Mouse (Mus musculus) kidney, embryonic 15.5 days (tissue): ENCODE measurements around the gene Ccdc162. TPM values are rescaled to one million over a fixed set of nuclear protein-coding genes. Genes with fewer than 3 reads are reported as not detected.

Experiments
- ATAC-seq: fragments of 200-750 bp; cut with Nextera tagmentation; replicated peaks from 2 replicates; pipeline ENCODE4 v1.8.0; 2017; ENCODE audit warnings: moderate TSS enrichment; ENCODE audit not compliant: low FRiP score
- H3K27ac ChIP-seq: fragments of 300-500 bp; sonication (generic); 2 replicates; pipeline ENCODE4 v1.5.1; 2015; ENCODE audit warnings: mild to moderate bottlenecking, inconsistent platforms
- H3K27me3 ChIP-seq: fragments of 300-500 bp; sonication (generic); 2 replicates; pipeline ENCODE4 v1.6.1; 2015; ENCODE audit warnings: inconsistent platforms
- H3K36me3 ChIP-seq: fragments of 300-500 bp; sonication (generic); 2 replicates; pipeline ENCODE4 v1.6.1; 2015; ENCODE audit warnings: inconsistent platforms
- H3K4me1 ChIP-seq: fragments of 300-500 bp; sonication (generic); 2 replicates; pipeline ENCODE4 v1.6.1; 2015; ENCODE audit warnings: inconsistent platforms
- H3K4me2 ChIP-seq: fragments of 300-500 bp; sonication (generic); 2 replicates; pipeline ENCODE4 v1.6.1; 2015; ENCODE audit warnings: moderate library complexity, mild to moderate bottlenecking, inconsistent platforms
- H3K4me3 ChIP-seq: fragments of 300-500 bp; sonication (generic); replicated peaks from 2 replicates; pipeline ENCODE4 v1.5.1; 2015; ENCODE audit warnings: mild to moderate bottlenecking, inconsistent platforms
- H3K9ac ChIP-seq: fragments of 300-500 bp; sonication (generic); 2 replicates; pipeline ENCODE4 v1.6.1; 2015; ENCODE audit warnings: mild to moderate bottlenecking, inconsistent platforms
- H3K9me3 ChIP-seq: fragments of 300-500 bp; sonication (generic); replicated peaks from 2 replicates; pipeline ENCODE4 v1.6.1; 2016; ENCODE audit warnings: inconsistent platforms
- WGBS: fragments of 180-500 bp; shearing (Covaris S2); methylation state at CpG from one replicate; pipeline ENCODE4 v1.1.7; 2015; ENCODE audit warnings: mixed read lengths; 5-methylcytosine and 5-hydroxymethylcytosine counted together
- polyA plus RNA-seq: library from polyadenylated mRNA; unstranded; fragments of >200 nt; fragmentation: Nextera tagmentation; extraction: Ambion mirVana; gene quantifications from 2 replicates; pipeline ENCODE4 v1.2.1, GENCODE M21; 2015

Gene Ccdc162
- polyA plus RNA-seq, 1 experiment from 2014 or later, result 0.47 TPM

- H3K36me3 ChIP-seq, result no peaks in the 10 kb centered on the region
- H3K4me3 ChIP-seq, result no peak overlapping the region
- 87% methylated on average over 5 of the region's 5 CpGs for WGBS
- H3K9ac ChIP-seq, result no peak overlapping the region
- no peaks in the 10 kb centered on the region for H3K27me3 ChIP-seq
- no peaks in the 10 kb centered on the region for H3K4me1 ChIP-seq
- no peak overlapping the region for H3K4me2 ChIP-seq
- no peak for ATAC-seq
- H3K9me3 ChIP-seq, result no peaks in the 10 kb centered on the region
- H3K27ac ChIP-seq, result no peak overlapping the region
These were observed 104.5 kb downstream of the Ccdc162 start for GRCm38 (mm10) chr10:41611941-41612340.

- Histone ChIP-seq H3K4me3 (no peak overlapping the region), H3K36me3 (no peaks in the 10 kb centered on the region), H3K4me1 (0 out of 2 replicates have a peak, but pooled peaks cover 3% of the 10 kb centered on the region), H3K4me2 (no peak overlapping the region), H3K27ac (no peak overlapping the region), H3K27me3 (no peaks in the 10 kb centered on the region), H3K9me3 (no peaks in the 10 kb centered on the region), H3K9ac (no peak overlapping the region)
- 81% methylated on average over 1 of the region's 1 CpGs for WGBS
- ATAC-seq, result no peak
These were observed 107.0 kb downstream of the Ccdc162 start for GRCm38 (mm10) chr10:41609475-41609874.

GRCm38 (mm10) chr10:41608485-41608884 lies 107.9 kb downstream of the Ccdc162 start:
- Histone ChIP-seq H3K4me3 (no peak overlapping the region), H3K27me3 (no peaks in the 10 kb centered on the region), H3K9me3 (no peaks in the 10 kb centered on the region), H3K36me3 (no peaks in the 10 kb centered on the region), H3K27ac (no peak overlapping the region), H3K4me2 (no peak overlapping the region), H3K9ac (no peak overlapping the region), H3K4me1 (0 out of 2 replicates have a peak, but pooled peaks cover 3% of the 10 kb centered on the region)
- no peak for ATAC-seq
- 85% methylated on average over 3 of the region's 3 CpGs for WGBS

- no peak overlapping the region for H3K27ac ChIP-seq
- H3K9me3 ChIP-seq, result no peaks in the 10 kb centered on the region
- 79% methylated on average over 1 of the region's 1 CpGs for WGBS
- no peak overlapping the region for H3K4me3 ChIP-seq
- no peak for ATAC-seq
- no peaks in the 10 kb centered on the region for H3K36me3 ChIP-seq
- H3K9ac ChIP-seq, result no peak overlapping the region
- H3K4me1 ChIP-seq, result peaks cover 8% of the 10 kb centered on the region
- H3K27me3 ChIP-seq, result no peaks in the 10 kb centered on the region
- no peak overlapping the region for H3K4me2 ChIP-seq
These were observed 113.8 kb downstream of the Ccdc162 start for GRCm38 (mm10) chr10:41602667-41603066.

- Histone ChIP-seq H3K36me3 (no peaks in the 10 kb centered on the region), H3K9me3 (no peaks in the 10 kb centered on the region), H3K9ac (no peak overlapping the region), H3K27ac (no peak overlapping the region), H3K27me3 (no peaks in the 10 kb centered on the region), H3K4me2 (no peak overlapping the region), H3K4me1 (peaks cover 8% of the 10 kb centered on the region), H3K4me3 (no peak overlapping the region)
- 71% methylated on average over 7 of the region's 7 CpGs for WGBS
- ATAC-seq, result no peak
These were observed 114.4 kb downstream of the Ccdc162 start for GRCm38 (mm10) chr10:41601898-41602545.

GRCm38 (mm10) chr10:41601302-41601701 lies 115.1 kb downstream of the Ccdc162 start:
- Histone ChIP-seq H3K27me3 (no peaks in the 10 kb centered on the region), H3K36me3 (no peaks in the 10 kb centered on the region), H3K4me2 (no peak overlapping the region), H3K4me1 (peaks cover 8% of the 10 kb centered on the region), H3K4me3 (no peak overlapping the region), H3K9ac (no peak overlapping the region), H3K9me3 (no peaks in the 10 kb centered on the region), H3K27ac (no peak overlapping the region)
- WGBS, result 68% methylated on average over 4 of the region's 4 CpGs
- ATAC-seq, result no peak

- H3K4me2 ChIP-seq, result no peak overlapping the region
- no peak overlapping the region for H3K4me3 ChIP-seq
- no peaks in the 10 kb centered on the region for H3K36me3 ChIP-seq
- H3K27ac ChIP-seq, result no peak overlapping the region
- WGBS, result 55% methylated on average over 9 of the region's 9 CpGs
- no peak for ATAC-seq
- H3K4me1 ChIP-seq, result peaks cover 9% of the 10 kb centered on the region
- no peak overlapping the region for H3K9ac ChIP-seq
- no peaks in the 10 kb centered on the region for H3K9me3 ChIP-seq
- H3K27me3 ChIP-seq, result no peaks in the 10 kb centered on the region
These were observed 117.4 kb downstream of the Ccdc162 start for GRCm38 (mm10) chr10:41599051-41599450.

- no peak for ATAC-seq
- Histone ChIP-seq H3K9me3 (no peaks in the 10 kb centered on the region), H3K4me2 (no peak overlapping the region), H3K4me1 (peaks cover 9% of the 10 kb centered on the region), H3K4me3 (no peak overlapping the region), H3K9ac (no peak overlapping the region), H3K27ac (no peak overlapping the region), H3K36me3 (no peaks in the 10 kb centered on the region), H3K27me3 (no peaks in the 10 kb centered on the region)
- WGBS, result 40% methylated on average over 9 of the region's 9 CpGs
These were observed 118.2 kb downstream of the Ccdc162 start for GRCm38 (mm10) chr10:41598221-41598620.

GRCm38 (mm10) chr10:41595550-41595949 lies 120.9 kb downstream of the Ccdc162 start:
- no peak overlapping the region for H3K4me2 ChIP-seq
- no peak overlapping the region for H3K4me3 ChIP-seq
- H3K9me3 ChIP-seq, result no peaks in the 10 kb centered on the region
- H3K27ac ChIP-seq, result no peak overlapping the region
- H3K27me3 ChIP-seq, result no peaks in the 10 kb centered on the region
- ATAC-seq, result no peak
- H3K36me3 ChIP-seq, result no peaks in the 10 kb centered on the region
- 54% methylated on average over 3 of the region's 3 CpGs for WGBS
- no peak overlapping the region for H3K9ac ChIP-seq
- peaks cover 9% of the 10 kb centered on the region for H3K4me1 ChIP-seq

- Histone ChIP-seq H3K9me3 (no peaks in the 10 kb centered on the region), H3K27ac (no peak overlapping the region), H3K4me2 (no peak overlapping the region), H3K27me3 (no peaks in the 10 kb centered on the region), H3K4me3 (no peak overlapping the region), H3K4me1 (peaks cover 9% of the 10 kb centered on the region), H3K36me3 (no peaks in the 10 kb centered on the region), H3K9ac (no peak overlapping the region)
- WGBS, result 64% methylated on average over 2 of the region's 2 CpGs
- no peak for ATAC-seq
These were observed 121.5 kb downstream of the Ccdc162 start for GRCm38 (mm10) chr10:41594957-41595356.

GRCm38 (mm10) chr10:41594433-41594832 lies 122.0 kb downstream of the Ccdc162 start:
- H3K27ac ChIP-seq, result no peak overlapping the region
- H3K4me2 ChIP-seq, result no peak overlapping the region
- H3K9ac ChIP-seq, result no peak overlapping the region
- no peak for ATAC-seq
- H3K27me3 ChIP-seq, result no peaks in the 10 kb centered on the region
- WGBS, result 87% methylated on average over 8 of the region's 8 CpGs
- H3K9me3 ChIP-seq, result no peaks in the 10 kb centered on the region
- peaks cover 9% of the 10 kb centered on the region for H3K4me1 ChIP-seq
- no peaks in the 10 kb centered on the region for H3K36me3 ChIP-seq
- H3K4me3 ChIP-seq, result no peak overlapping the region

GRCm38 (mm10) chr10:41588616-41589015 lies 127.8 kb downstream of the Ccdc162 start:
- Histone ChIP-seq H3K36me3 (no peaks in the 10 kb centered on the region), H3K4me3 (no peak overlapping the region), H3K4me1 (peaks cover 8% of the 10 kb centered on the region), H3K4me2 (no peak overlapping the region), H3K9ac (no peak overlapping the region), H3K27me3 (no peaks in the 10 kb centered on the region), H3K9me3 (no peaks in the 10 kb centered on the region), H3K27ac (no peak overlapping the region)
- no peak for ATAC-seq
- WGBS, result 88% methylated on average over 2 of the region's 2 CpGs
